ENCODE assay signal across 1 mouse cellular context in the genomic region with DNA sequence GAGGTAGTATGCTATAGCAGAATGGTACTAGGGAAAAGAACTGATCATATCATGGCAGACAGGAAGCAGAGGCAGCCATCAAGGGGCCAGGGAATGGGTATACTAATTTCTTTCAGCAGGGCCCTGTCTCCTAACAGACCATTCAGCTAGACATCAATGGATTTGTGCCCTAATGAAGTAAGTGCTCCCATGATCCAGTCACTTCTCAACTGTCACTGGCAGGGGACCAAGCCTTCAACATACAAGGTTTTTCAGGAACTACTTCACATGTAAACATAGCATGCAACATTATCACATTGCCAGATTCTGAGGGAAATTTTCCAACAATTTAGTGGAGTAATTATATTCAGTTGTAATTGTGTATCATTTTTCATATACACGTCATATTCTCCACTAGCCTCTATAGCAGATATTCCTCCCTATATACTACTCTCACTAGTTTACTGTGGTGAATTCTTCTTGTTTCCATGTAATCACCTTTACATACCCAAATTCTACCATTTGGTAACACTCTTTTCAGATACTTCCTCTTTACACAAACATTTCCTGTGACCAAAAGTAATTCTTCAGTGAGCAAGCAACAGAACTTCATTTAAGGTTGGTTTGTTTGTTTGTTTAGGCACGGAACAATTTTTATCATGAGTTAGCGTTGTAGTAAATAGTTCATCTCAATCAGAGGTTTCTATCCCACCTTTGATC.
TF ChIP-seq lines count a peak whose summit lies in the region.

No protein-coding gene starts in this region.

TF ChIP-seq in MEL, 35 proteins besides CTCF, POLR2A, EP300 and RAD21 (continued from another document):
- TF ChIP-seq ZC3H11A (IDR thresholded peaks at IDR 0.05; ENCODE audit: low read depth, low read length): no peak
- no peak for TF ChIP-seq RCOR1 (IDR thresholded peaks at IDR 0.05; ENCODE audit: low read depth, low read length)
- no peak for TF ChIP-seq NELFE (IDR thresholded peaks at IDR 0.05; ENCODE audit: low read depth, low read length)
- no peak for TF ChIP-seq BHLHE40 (IDR thresholded peaks at IDR 0.05; ENCODE audit: borderline replicate concordance, low read depth, low read length)
- TF ChIP-seq TBP (IDR thresholded peaks at IDR 0.05; ENCODE audit: low read depth, low read length): no peak
- no peak for TF ChIP-seq TAL1 (IDR thresholded peaks at IDR 0.05; ENCODE audit: low read length)
